Mouse (Mus musculus) thymus, adult 2 months (tissue): Measurements from ENCODE around the gene Sbsn. TPM values are rescaled to one million over a fixed set of nuclear protein-coding genes. Genes with fewer than 3 reads are reported as not detected.

Source experiments
- DNase-seq: peaks from one replicate; pipeline ENCODE4 v3.0.0; 2021
- H3K27ac ChIP-seq: fragments of 200-500 bp; 2 replicates; pipeline ENCODE4 v1.5.1; 2012; ENCODE audit warnings: low read length, control low read depth; ENCODE audit not compliant: control insufficient read depth, insufficient read depth
- H3K27me3 ChIP-seq: fragments of 200-500 bp; 2 replicates; pipeline ENCODE4 v1.6.1; 2012; ENCODE audit warnings: mild to moderate bottlenecking, low read length, moderate library complexity, mixed read lengths; ENCODE audit not compliant: control insufficient read depth, insufficient read depth
- H3K36me3 ChIP-seq: fragments of 200-500 bp; 2 replicates; pipeline ENCODE4 v1.6.1; 2012; ENCODE audit warnings: mild to moderate bottlenecking, low read length, moderate library complexity; ENCODE audit not compliant: control insufficient read depth, insufficient read depth
- H3K4me1 ChIP-seq: fragments of 200-500 bp; replicated peaks from 2 replicates; pipeline ENCODE4 v1.6.1; 2012; ENCODE audit warnings: low read length; ENCODE audit not compliant: control insufficient read depth, insufficient read depth
- H3K4me3 ChIP-seq: fragments of 200-500 bp; 2 replicates; pipeline ENCODE4 v1.5.1; 2012; ENCODE audit warnings: mild to moderate bottlenecking, low read length, control low read depth, moderate library complexity; ENCODE audit not compliant: control insufficient read depth, insufficient read depth
- CTCF ChIP-seq: fragments of 200-500 bp; IDR thresholded peaks from 2 replicates; pipeline ENCODE4 v1.5.1; 2012; ENCODE audit warnings: mild to moderate bottlenecking, control low read depth, low read length, moderate library complexity, borderline replicate concordance; ENCODE audit not compliant: control insufficient read depth, poor library complexity, insufficient read depth; ENCODE audit errors: extremely low read depth
- POLR2A ChIP-seq: fragments of 200-500 bp; IDR thresholded peaks from 2 replicates; pipeline ENCODE4 v1.6.1; 2012; ENCODE audit warnings: mild to moderate bottlenecking, low read length, control low read depth, moderate library complexity; ENCODE audit not compliant: control insufficient read depth, poor library complexity, insufficient read depth; ENCODE audit errors: extremely low read depth
- WGBS: fragments of 180-500 bp; shearing (Covaris S2); methylation state at CpG from one replicate; pipeline ENCODE4 v1.1.7; 2018; 5-methylcytosine and 5-hydroxymethylcytosine counted together
- polyA plus RNA-seq: library from polyadenylated mRNA; depleted of rRNA; stranded (reverse); fragments of >200 nt; gene quantifications from 2 replicates; pipeline ENCODE4 v1.2.3, GENCODE M21; 2012

Sbsn gene
- polyA plus RNA-seq, 1 experiment, result 3.4 TPM

GRCm38 (mm10) chr7:30781792-30782191, 30.5 kb downstream of the Sbsn start:
- Histone ChIP-seq H3K27ac (no peak overlapping the region), H3K27me3 (no peaks in the 10 kb centered on the region), H3K4me1 (no peaks in the 10 kb centered on the region), H3K36me3 (no peaks in the 10 kb centered on the region), H3K4me3 (no peak overlapping the region)
- TF ChIP-seq POLR2A, result no peak
- TF ChIP-seq CTCF, result peak; percentile 80
- WGBS, result 49% methylated on average over 4 of the region's 4 CpGs
- DNase-seq, result peak; percentile 24

- no peak for DNase-seq
- WGBS, result 94% methylated on average over 3 of the region's 3 CpGs
- TF ChIP-seq POLR2A (no peak), CTCF (no peak)
Observed at GRCm38 (mm10) chr7:30782658-30783057, 31.4 kb downstream of the Sbsn start.

GRCm38 (mm10) chr7:30785154-30785553, 33.9 kb downstream of the Sbsn start:
- Histone ChIP-seq H3K4me3 (no peak overlapping the region), H3K4me1 (no peaks in the 10 kb centered on the region), H3K27ac (no peak overlapping the region), H3K36me3 (no peaks in the 10 kb centered on the region), H3K27me3 (no peaks in the 10 kb centered on the region)
- DNase-seq, result no peak
- WGBS, result 86% methylated on average over 1 of the region's 1 CpGs
- no peak for TF ChIP-seq POLR2A
- TF ChIP-seq CTCF, result no peak

More at GRCm38 (mm10) chr7:30782658-30783057, 31.4 kb downstream of the Sbsn start:
- H3K36me3 ChIP-seq, result no peaks in the 10 kb centered on the region
- H3K4me1 ChIP-seq, result no peaks in the 10 kb centered on the region
- no peak overlapping the region for H3K27ac ChIP-seq
- H3K27me3 ChIP-seq, result no peaks in the 10 kb centered on the region
- H3K4me3 ChIP-seq, result no peak overlapping the region

- WGBS, result 93% methylated on average over 13 of the region's 13 CpGs
- Histone ChIP-seq H3K36me3 (no peaks in the 10 kb centered on the region), H3K4me1 (no peaks in the 10 kb centered on the region), H3K4me3 (no peak overlapping the region), H3K27ac (no peak overlapping the region), H3K27me3 (no peaks in the 10 kb centered on the region)
- TF ChIP-seq CTCF (no peak), POLR2A (no peak)
- DNase-seq, result no peak
Observed at GRCm38 (mm10) chr7:30785721-30786546, 34.7 kb downstream of the Sbsn start.

DNA sequence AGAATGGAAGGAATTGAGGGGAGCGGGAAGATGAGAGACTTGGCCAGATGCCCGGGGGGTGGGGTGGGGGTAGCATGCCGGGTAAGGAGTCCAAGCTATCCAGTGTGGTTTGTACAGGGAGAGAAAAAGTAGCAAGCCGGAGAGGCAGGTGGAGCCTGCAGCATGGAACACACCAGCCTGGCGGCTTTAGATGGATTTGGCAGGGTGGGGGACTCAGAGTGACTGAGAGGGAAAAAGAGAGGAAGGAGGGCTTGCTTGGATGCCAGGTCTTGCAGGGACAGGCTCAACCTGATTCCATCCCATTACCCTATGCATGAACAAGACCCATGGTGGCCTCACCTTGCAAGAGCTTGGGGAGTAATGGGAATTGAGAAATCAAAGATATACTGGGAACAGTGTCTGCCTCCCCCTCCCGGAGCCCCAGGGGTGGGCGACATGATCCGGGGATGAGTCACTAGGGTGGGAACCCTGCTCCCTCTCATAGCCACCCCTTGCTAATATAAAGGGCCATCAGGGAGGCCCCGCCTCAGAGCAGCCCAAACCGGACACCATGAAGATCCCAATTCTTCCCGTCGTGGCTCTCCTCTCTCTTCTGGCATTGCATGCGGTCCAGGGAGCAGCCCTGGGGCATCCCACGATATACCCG, 36.2 kb downstream of the Sbsn start, which contains the start of gene Krtdap:
TSS of gene Krtdap (plus strand) at position 520 of the 646 bp plus-strand sequence.
- Histone ChIP-seq H3K27ac (no peak within 1 kb of the TSS), H3K36me3 (no peaks in the 10 kb centered on the region), H3K4me3 (no peak within 1 kb of the TSS), H3K27me3 (no peaks in the 10 kb centered on the region), H3K4me1 (no peaks in the 10 kb centered on the region)
- WGBS, result 80% methylated on average over 15 of the region's 15 CpGs
- TF ChIP-seq POLR2A (no peak), CTCF (no peak)
- DNase-seq, result no peak

DNA sequence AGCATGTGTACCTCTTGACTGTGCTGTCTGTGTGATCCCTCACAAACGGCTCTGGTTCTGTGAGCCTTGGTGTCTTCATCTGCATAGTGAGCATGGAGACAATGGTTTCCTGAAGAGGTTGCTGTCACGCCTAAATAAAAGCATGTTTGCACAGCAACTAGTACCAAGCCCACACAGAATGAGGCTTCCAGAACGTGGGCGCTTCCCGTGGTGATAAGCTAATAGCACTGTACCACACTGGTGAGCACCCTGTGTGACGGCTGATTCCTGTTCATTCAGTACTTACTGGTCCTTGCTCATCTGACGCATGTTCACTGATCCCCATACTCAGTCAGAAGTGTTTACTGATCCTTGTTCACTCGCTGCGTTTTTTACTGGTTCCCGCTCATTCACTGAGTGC, 38.9 kb downstream of the Sbsn start:
- TF ChIP-seq POLR2A (no peak), CTCF (no peak)
- no peak overlapping the region for H3K27ac ChIP-seq

More for the DNA sequence above, 38.9 kb downstream of the Sbsn start:
- WGBS, result 92% methylated on average over 10 of the region's 10 CpGs
- no peaks in the 10 kb centered on the region for H3K36me3 ChIP-seq
- no peaks in the 10 kb centered on the region for H3K4me1 ChIP-seq
- H3K4me3 ChIP-seq, result no peak overlapping the region
- no peaks in the 10 kb centered on the region for H3K27me3 ChIP-seq
- no peak for DNase-seq
